In the genomic region with DNA sequence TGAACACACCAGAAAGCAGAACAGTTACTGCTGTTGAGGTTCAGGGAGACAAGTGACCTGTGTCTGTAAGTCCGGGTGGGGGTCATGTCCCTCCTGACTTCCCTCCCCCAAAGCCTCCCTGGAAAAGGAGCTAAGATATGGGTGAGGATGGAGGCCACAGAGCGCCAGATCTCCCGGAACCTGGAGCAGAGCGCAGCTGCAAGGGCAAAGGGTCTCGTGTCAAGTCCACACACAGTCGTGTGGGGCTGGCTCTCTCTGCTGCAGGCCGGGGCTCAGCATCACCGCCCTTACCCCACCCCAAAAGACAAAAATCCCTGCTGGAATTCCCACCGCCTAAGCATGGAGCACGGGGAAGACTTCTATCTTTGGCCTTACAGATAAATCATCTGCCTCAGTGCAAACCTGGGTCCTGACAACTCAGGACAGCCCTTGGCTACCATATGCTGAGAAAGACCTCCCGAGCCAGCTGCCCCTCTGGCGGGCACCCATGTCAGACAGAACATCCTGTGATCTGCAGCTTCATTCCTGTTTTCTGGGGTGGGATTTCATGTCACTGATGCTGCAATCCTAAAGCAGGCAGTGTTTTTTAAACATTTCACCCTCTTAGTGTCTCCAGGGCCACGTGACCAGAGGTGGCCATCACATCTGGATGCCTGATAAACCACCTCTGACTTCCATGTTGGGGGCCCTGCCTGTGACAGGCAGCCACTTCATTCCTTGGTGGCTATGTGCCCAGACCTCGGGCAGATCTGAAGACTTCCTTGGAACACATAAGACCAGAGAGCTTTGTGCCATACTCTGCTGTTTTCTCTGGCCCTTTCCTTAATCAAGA, we compare ENCODE assay signal across 12 mouse cellular contexts.
DNase-seq lines count a peak whose midpoint lies in the region; ATAC-seq lines count a peak whose summit lies in the region.
"Had no signal": no experiment of that assay in that cellular context is flagged by ENCODE, and none has a peak within 500 bp of the region (broad histone marks: within the 10 kb centered on the region; RNA-seq: fewer than 3 reads in every experiment).

No protein-coding gene starts in this region.

- H3K4me2 ChIP-seq in heart, embryonic 12.5 days: no peak overlapping the region
- no peak overlapping the region for H3K4me2 ChIP-seq in kidney, embryonic 16.5 days (replicated peaks; ENCODE audit: low read depth, low read length)
- H3K4me2 ChIP-seq in liver, embryonic 13.5 days: peak overlapping the region; percentile 35; the same call in 1 of the 2 replicates
- H3K4me2 ChIP-seq: neural tube, embryonic 15.5 days had no signal

- H3K27ac ChIP-seq in heart, embryonic 12.5 days (ENCODE audit: poor library complexity, severe bottlenecking): peak overlapping the region; percentile 66
- no peak overlapping the region for H3K27ac ChIP-seq in kidney, embryonic 16.5 days (ENCODE audit: low read length)
- H3K27ac ChIP-seq in liver, embryonic 13.5 days: no peak overlapping the region
- H3K27ac ChIP-seq: neural tube, embryonic 15.5 days had no signal

- no peaks in the 10 kb centered on the region for H3K36me3 ChIP-seq in heart, embryonic 12.5 days
- H3K36me3 ChIP-seq in kidney, embryonic 16.5 days (ENCODE audit: insufficient read depth, low read length): no peaks in the 10 kb centered on the region
- H3K36me3 ChIP-seq in liver, embryonic 13.5 days: no peaks in the 10 kb centered on the region
- H3K36me3 ChIP-seq: neural tube, embryonic 15.5 days had no signal

- WGBS in heart, embryonic 12.5 days: 54% methylated on average over 14 of the region's 14 CpGs
- WGBS in kidney, embryonic 16.5 days: 66% methylated on average over 14 of the region's 14 CpGs
- 69% methylated on average over 14 of the region's 14 CpGs for WGBS in liver, embryonic 13.5 days (ENCODE audit: insufficient replicate concordance)

- no peak for DNase-seq in heart, adult 8-10 months (ENCODE audit: low spot score)
- no peak for DNase-seq in kidney, postnatal 36 days
- no peak for DNase-seq in liver, embryonic 13.5 days
- DNase-seq in adipocyte (ENCODE audit: low spot score): no peak
- DNase-seq: cerebellum, adult 8-10 months; layer of hippocampus, adult 9-11 months; thymus, postnatal 25 days had no signal

- peaks cover 41% of the 10 kb centered on the region for H3K4me1 ChIP-seq in heart, embryonic 12.5 days (replicated peaks)
- H3K4me1 ChIP-seq in kidney, embryonic 16.5 days (ENCODE audit: insufficient read depth, low read length): peaks cover 51% of the 10 kb centered on the region
- peaks cover 29% of the 10 kb centered on the region for H3K4me1 ChIP-seq in liver, embryonic 13.5 days (replicated peaks)

- no peaks in the 10 kb centered on the region for H3K27me3 ChIP-seq in heart, embryonic 12.5 days (replicated peaks)
- H3K27me3 ChIP-seq in kidney, embryonic 16.5 days (ENCODE audit: insufficient read depth, low read length): no peaks in the 10 kb centered on the region
- H3K27me3 ChIP-seq in liver, embryonic 13.5 days: no peaks in the 10 kb centered on the region
- H3K27me3 ChIP-seq: neural tube, embryonic 15.5 days had no signal

- ATAC-seq in heart, embryonic 12.5 days (ENCODE audit: insufficient number of reproducible peaks, low FRiP score): 0 out of 2 replicates have a peak, but pooled peaks have one; percentile 5
- 0 out of 2 replicates have a peak, but pooled peaks have one; percentile 32 for ATAC-seq in kidney, embryonic 16.5 days (ENCODE audit: low FRiP score, low TSS enrichment)
- ATAC-seq in erythroblast, adult 5-6 weeks (replicated peaks; ENCODE audit: low FRiP score, poor library complexity, severe bottlenecking): peak; percentile 35; the same call in 1 of the 2 replicates
- no peak; the same call in 1 of the 2 replicates for ATAC-seq in liver, embryonic 13.5 days (ENCODE audit: low read depth)
- ATAC-seq: forebrain, embryonic 14.5 days had no signal

- no peaks in the 10 kb centered on the region for H3K9me3 ChIP-seq in heart, embryonic 12.5 days (replicated peaks)
- H3K9me3 ChIP-seq in kidney, embryonic 16.5 days (ENCODE audit: low read length): no peaks in the 10 kb centered on the region
- H3K9me3 ChIP-seq in liver, embryonic 13.5 days (replicated peaks): no peaks in the 10 kb centered on the region
- H3K9me3 ChIP-seq: neural tube, embryonic 15.5 days had no signal

- H3K9ac ChIP-seq in heart, embryonic 12.5 days: no peak overlapping the region
- no peak overlapping the region for H3K9ac ChIP-seq in kidney, embryonic 16.5 days (replicated peaks; ENCODE audit: low read length)
- 0 out of 2 replicates have a peak overlapping the region, but pooled peaks have one; percentile 33 for H3K9ac ChIP-seq in liver, embryonic 13.5 days
- H3K9ac ChIP-seq: neural tube, embryonic 15.5 days had no signal

- H3K4me3 ChIP-seq in heart, embryonic 12.5 days: no peak overlapping the region
- H3K4me3 ChIP-seq in kidney, embryonic 16.5 days (ENCODE audit: low read length): no peak overlapping the region
- no peak overlapping the region for H3K4me3 ChIP-seq in liver, embryonic 13.5 days (replicated peaks)
- H3K4me3 ChIP-seq: neural tube, embryonic 15.5 days had no signal
